ENCODE assay signal across 13 mouse cellular contexts in the genomic region with DNA sequence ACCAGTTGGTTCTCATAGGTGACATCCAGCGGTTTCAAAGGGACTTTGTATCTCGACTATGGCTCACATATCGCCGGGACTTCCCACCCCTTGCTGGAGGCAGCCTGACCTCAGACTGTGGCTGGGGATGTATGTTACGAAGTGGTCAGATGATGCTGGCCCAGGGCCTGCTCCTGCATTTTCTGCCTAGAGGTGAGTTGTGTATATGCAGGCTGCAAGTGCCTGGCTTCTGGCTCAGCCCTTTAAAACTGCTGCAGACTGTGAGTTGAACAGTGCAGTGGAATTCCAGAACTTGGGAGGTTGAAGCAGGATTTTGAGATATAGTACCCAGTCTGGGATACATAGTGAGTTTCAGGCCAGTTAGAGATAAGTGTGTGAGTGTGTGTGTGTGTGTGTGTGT. TPM values are rescaled to one million over a fixed set of nuclear protein-coding genes. Genes with fewer than 3 reads are reported as not detected.
DNase-seq lines count a peak whose midpoint lies in the region; ATAC-seq lines count a peak whose summit lies in the region.
"Had no signal": no experiment of that assay in that cellular context is flagged by ENCODE, and none has a peak within 500 bp of the region (broad histone marks: within the 10 kb centered on the region; RNA-seq: fewer than 3 reads in every experiment).

No protein-coding gene starts in this region.

- 0 out of 2 replicates have a peak overlapping the region, but pooled peaks have one; percentile 91 for H3K9ac ChIP-seq in heart, embryonic 12.5 days
- H3K9ac ChIP-seq in midbrain, embryonic 16.5 days (ENCODE audit: low read depth, low read length), result no peak overlapping the region
- 0 out of 2 replicates have a peak overlapping the region, but pooled peaks have one; percentile 8 for H3K9ac ChIP-seq in stomach, embryonic 16.5 days (ENCODE audit: low read length)

- H3K4me1 ChIP-seq in heart, embryonic 12.5 days (replicated peaks), result peaks cover 25% of the 10 kb centered on the region
- peaks cover 25% of the 10 kb centered on the region for H3K4me1 ChIP-seq in midbrain, embryonic 10.5 days
- peaks cover 18% of the 10 kb centered on the region for H3K4me1 ChIP-seq in midbrain, embryonic 16.5 days (ENCODE audit: control insufficient read depth, insufficient read depth, low read length)
- H3K4me1 ChIP-seq in limb, embryonic 10.5 days, result peaks cover 24% of the 10 kb centered on the region
- peaks cover 19% of the 10 kb centered on the region for H3K4me1 ChIP-seq in stomach, embryonic 16.5 days (ENCODE audit: control insufficient read depth, insufficient read depth, low read length)

- no peak for ATAC-seq in heart, embryonic 12.5 days (ENCODE audit: insufficient number of reproducible peaks, low FRiP score)
- ATAC-seq in midbrain, embryonic 16.5 days, result no peak
- ATAC-seq in stomach, embryonic 16.5 days (ENCODE audit: insufficient read depth, low FRiP score), result no peak
- ATAC-seq: activated CD4-positive, CD25-positive, alpha-beta regulatory T cell, adult 4 months had no signal

- H3K4me3 ChIP-seq in heart, embryonic 12.5 days, result peak overlapping the region; percentile 70
- peak overlapping the region; percentile 83; the same call in 1 of the 2 replicates for H3K4me3 ChIP-seq in midbrain, embryonic 10.5 days
- H3K4me3 ChIP-seq in midbrain, embryonic 16.5 days (ENCODE audit: low read depth, low read length), result no peak overlapping the region
- 0 out of 2 replicates have a peak overlapping the region, but pooled peaks have one; percentile 6 for H3K4me3 ChIP-seq in limb, embryonic 10.5 days
- H3K4me3 ChIP-seq in stomach, embryonic 16.5 days (replicated peaks; ENCODE audit: low read length), result 0 out of 2 replicates have a peak overlapping the region, but pooled peaks have one; percentile 77

- WGBS in heart, embryonic 12.5 days, result 82% methylated on average over 5 of the region's 5 CpGs
- 90% methylated on average over 5 of the region's 5 CpGs for WGBS in midbrain, embryonic 10.5 days
- WGBS in midbrain, embryonic 16.5 days, result 90% methylated on average over 5 of the region's 5 CpGs
- WGBS in limb, embryonic 10.5 days, result 87% methylated on average over 5 of the region's 5 CpGs
- WGBS in stomach, embryonic 16.5 days, result 90% methylated on average over 5 of the region's 5 CpGs

- no peak for DNase-seq in heart, adult 11 months
- DNase-seq in midbrain, embryonic 10.5 days (ENCODE audit: low spot score), result no peak
- no peak for DNase-seq in limb, embryonic 10.5 days (ENCODE audit: low spot score)
- no peak for DNase-seq in embryo, embryonic 9.5 days (ENCODE audit: extremely low spot score)
- no peak for DNase-seq in left cerebral cortex, postnatal 4 days
- DNase-seq: gastrocnemius, postnatal 14 days; lung, adult 2 months; right cerebral cortex, postnatal 25 days had no signal

- no peaks in the 10 kb centered on the region for H3K27me3 ChIP-seq in heart, embryonic 12.5 days (replicated peaks)
- 0 out of 2 replicates have a peak, but pooled peaks cover 3% of the 10 kb centered on the region for H3K27me3 ChIP-seq in midbrain, embryonic 10.5 days (ENCODE audit: low read depth, poor library complexity, severe bottlenecking)
- no peaks in the 10 kb centered on the region for H3K27me3 ChIP-seq in midbrain, embryonic 16.5 days (ENCODE audit: control insufficient read depth, insufficient read depth, low read depth, low read length)
- no peaks in the 10 kb centered on the region for H3K27me3 ChIP-seq in limb, embryonic 10.5 days (ENCODE audit: low read depth, poor library complexity, severe bottlenecking)
- no peaks in the 10 kb centered on the region for H3K27me3 ChIP-seq in stomach, embryonic 16.5 days (ENCODE audit: control insufficient read depth, insufficient read depth, low read length)

- no peak overlapping the region for H3K27ac ChIP-seq in heart, embryonic 12.5 days (ENCODE audit: poor library complexity, severe bottlenecking)
- H3K27ac ChIP-seq in midbrain, embryonic 10.5 days (replicated peaks), result no peak overlapping the region
- H3K27ac ChIP-seq in midbrain, embryonic 16.5 days (ENCODE audit: low read length), result no peak overlapping the region
- H3K27ac ChIP-seq in limb, embryonic 10.5 days, result no peak overlapping the region
- H3K27ac ChIP-seq in stomach, embryonic 16.5 days (ENCODE audit: low read length), result no peak overlapping the region

- peak overlapping the region; percentile 85 for H3K4me2 ChIP-seq in heart, embryonic 12.5 days
- no peak overlapping the region; the same call in 1 of the 2 replicates for H3K4me2 ChIP-seq in midbrain, embryonic 16.5 days (ENCODE audit: low read length)
- 0 out of 2 replicates have a peak overlapping the region, but pooled peaks have one; percentile 57 for H3K4me2 ChIP-seq in stomach, embryonic 16.5 days (ENCODE audit: low read depth, low read length)

- intact Hi-C loops in left cerebral cortex, postnatal 4 days (cut with DNase I), result no loop called here

- H3K36me3 ChIP-seq in heart, embryonic 12.5 days, result peaks cover 49% of the 10 kb centered on the region
- peaks cover 53% of the 10 kb centered on the region for H3K36me3 ChIP-seq in midbrain, embryonic 10.5 days
- peaks cover 19% of the 10 kb centered on the region; the same call in 1 of the 2 replicates for H3K36me3 ChIP-seq in midbrain, embryonic 16.5 days (ENCODE audit: control insufficient read depth, insufficient read depth, low read length)
- peaks cover 52% of the 10 kb centered on the region for H3K36me3 ChIP-seq in limb, embryonic 10.5 days
- peaks cover 20% of the 10 kb centered on the region for H3K36me3 ChIP-seq in stomach, embryonic 16.5 days (ENCODE audit: control insufficient read depth, insufficient read depth, low read length)

- no peaks in the 10 kb centered on the region for H3K9me3 ChIP-seq in heart, embryonic 12.5 days (replicated peaks)
- H3K9me3 ChIP-seq in midbrain, embryonic 10.5 days (replicated peaks), result no peaks in the 10 kb centered on the region
- H3K9me3 ChIP-seq in midbrain, embryonic 16.5 days (replicated peaks; ENCODE audit: control insufficient read depth, low read length, poor library complexity, severe bottlenecking), result no peaks in the 10 kb centered on the region
- no peaks in the 10 kb centered on the region for H3K9me3 ChIP-seq in limb, embryonic 10.5 days (replicated peaks)
- H3K9me3 ChIP-seq in stomach, embryonic 16.5 days (replicated peaks; ENCODE audit: control insufficient read depth, low read length), result no peaks in the 10 kb centered on the region

RNA-seq across cellular contexts. Expression of gene Atg4d, which starts 1.8 kb away (rescaled TPM):
- polyA plus RNA-seq in heart, embryonic 12.5 days (2016; fragmentation: Nextera tagmentation; extraction: Ambion mirVana), result 43.8 and 47.8 TPM in 2 replicates
- polyA plus RNA-seq in midbrain, embryonic 10.5 days (2016; fragmentation: Nextera tagmentation; extraction: Ambion mirVana), result 48.6 and 49.9 TPM in 2 replicates
- 43.0 and 47.9 TPM in 2 replicates for polyA plus RNA-seq in midbrain, embryonic 16.5 days (2015; fragmentation: Nextera tagmentation; extraction: Ambion mirVana)
- 38.5 and 41.3 TPM in 2 replicates for polyA plus RNA-seq in limb, embryonic 10.5 days (2016; fragmentation: Nextera tagmentation; extraction: Ambion mirVana)
- 53.3 and 55.7 TPM in 2 replicates for polyA plus RNA-seq in stomach, embryonic 16.5 days (2015; fragmentation: Nextera tagmentation; extraction: Ambion mirVana)
- 10 to 100 TPM; 26.3 to 31.0 TPM for total RNA-seq in left cerebral cortex, postnatal 4 days (2021)

RNA-seq across cellular contexts. Expression of gene S1pr5, which starts 18.6 kb away (rescaled TPM):
- polyA plus RNA-seq in heart, embryonic 12.5 days (2016; fragmentation: Nextera tagmentation; extraction: Ambion mirVana), result 0.10 and 0.19 TPM in 2 replicates
- 0.10 and 0.11 TPM in 2 replicates for polyA plus RNA-seq in midbrain, embryonic 10.5 days (2016; fragmentation: Nextera tagmentation; extraction: Ambion mirVana)
- 3.7 and 4.3 TPM in 2 replicates for polyA plus RNA-seq in midbrain, embryonic 16.5 days (2015; fragmentation: Nextera tagmentation; extraction: Ambion mirVana)
- 0.15 and 0.33 TPM in 2 replicates for polyA plus RNA-seq in limb, embryonic 10.5 days (2016; fragmentation: Nextera tagmentation; extraction: Ambion mirVana)
- 1.8 and 2.0 TPM in 2 replicates for polyA plus RNA-seq in stomach, embryonic 16.5 days (2015; fragmentation: Nextera tagmentation; extraction: Ambion mirVana)
- total RNA-seq in left cerebral cortex, postnatal 4 days (2021), result 1 to 10 TPM; 2.5 to 2.8 TPM
- polyA plus RNA-seq: thymus, postnatal 0 days had no signal

RNA-seq across cellular contexts. Expression of gene Kri1, which starts 20.9 kb away (rescaled TPM):
- polyA plus RNA-seq in heart, embryonic 12.5 days (2016; fragmentation: Nextera tagmentation; extraction: Ambion mirVana), result 11.9 and 13.6 TPM in 2 replicates
- polyA plus RNA-seq in midbrain, embryonic 10.5 days (2016; fragmentation: Nextera tagmentation; extraction: Ambion mirVana), result 16.2 and 21.0 TPM in 2 replicates
- 17.0 and 18.3 TPM in 2 replicates for polyA plus RNA-seq in midbrain, embryonic 16.5 days (2015; fragmentation: Nextera tagmentation; extraction: Ambion mirVana)
- 18.9 and 19.1 TPM in 2 replicates for polyA plus RNA-seq in limb, embryonic 10.5 days (2016; fragmentation: Nextera tagmentation; extraction: Ambion mirVana)
- polyA plus RNA-seq in stomach, embryonic 16.5 days (2015; fragmentation: Nextera tagmentation; extraction: Ambion mirVana), result 15.2 and 18.2 TPM in 2 replicates
- 10 to 100 TPM; 46.7 to 49.2 TPM for total RNA-seq in left cerebral cortex, postnatal 4 days (2021)

RNA-seq across cellular contexts. Expression of gene Cdkn2d, which starts 24.3 kb away (rescaled TPM):
- 88.5 and 89.2 TPM in 2 replicates for polyA plus RNA-seq in heart, embryonic 12.5 days (2016; fragmentation: Nextera tagmentation; extraction: Ambion mirVana)
- polyA plus RNA-seq in midbrain, embryonic 10.5 days (2016; fragmentation: Nextera tagmentation; extraction: Ambion mirVana), result 51.4 and 61.3 TPM in 2 replicates
- 98.9 and 117 TPM in 2 replicates for polyA plus RNA-seq in midbrain, embryonic 16.5 days (2015; fragmentation: Nextera tagmentation; extraction: Ambion mirVana)
- 32.7 and 38.0 TPM in 2 replicates for polyA plus RNA-seq in limb, embryonic 10.5 days (2016; fragmentation: Nextera tagmentation; extraction: Ambion mirVana)
- polyA plus RNA-seq in stomach, embryonic 16.5 days (2015; fragmentation: Nextera tagmentation; extraction: Ambion mirVana), result 47.4 and 51.5 TPM in 2 replicates
- 10 to 100 TPM; 58.3 to 63.6 TPM for total RNA-seq in left cerebral cortex, postnatal 4 days (2021)

RNA-seq across cellular contexts. Expression of gene Keap1, which starts 27.7 kb away (rescaled TPM):
- 46.7 and 49.6 TPM in 2 replicates for polyA plus RNA-seq in heart, embryonic 12.5 days (2016; fragmentation: Nextera tagmentation; extraction: Ambion mirVana)
- polyA plus RNA-seq in midbrain, embryonic 10.5 days (2016; fragmentation: Nextera tagmentation; extraction: Ambion mirVana), result 47.1 and 50.8 TPM in 2 replicates
- polyA plus RNA-seq in midbrain, embryonic 16.5 days (2015; fragmentation: Nextera tagmentation; extraction: Ambion mirVana), result 68.0 and 69.9 TPM in 2 replicates
- polyA plus RNA-seq in limb, embryonic 10.5 days (2016; fragmentation: Nextera tagmentation; extraction: Ambion mirVana), result 50.4 and 61.7 TPM in 2 replicates
- 52.5 and 56.4 TPM in 2 replicates for polyA plus RNA-seq in stomach, embryonic 16.5 days (2015; fragmentation: Nextera tagmentation; extraction: Ambion mirVana)
- total RNA-seq in left cerebral cortex, postnatal 4 days (2021), result 10 to 100 TPM; 49.0 to 50.8 TPM
